ENCODE assay signal across 19 mouse cellular contexts in genomic region chr8:69877396-69877795, GRCm38 (mm10). TPM values are rescaled to one million over a fixed set of nuclear protein-coding genes. Genes with fewer than 3 reads are reported as not detected.
DNase-seq lines count a peak whose midpoint lies in the region; ATAC-seq and TF ChIP-seq lines count a peak whose summit lies in the region.
"Had no signal": no experiment of that assay in that cellular context is flagged by ENCODE, and none has a peak within 500 bp of the region (broad histone marks: within the 10 kb centered on the region; RNA-seq: fewer than 3 reads in every experiment).

No protein-coding gene starts in this region.

- H3K27me3 ChIP-seq in myocyte (ENCODE audit: control insufficient read depth, insufficient read depth, insufficient read length), result no peaks in the 10 kb centered on the region
- H3K27me3 ChIP-seq in forebrain, embryonic 11.5 days (ENCODE audit: control insufficient read depth, insufficient read depth, low read length), result peaks cover 33% of the 10 kb centered on the region
- H3K27me3 ChIP-seq: CH12.LX, Patski had no signal

- intact Hi-C loops in gastrocnemius, adult 2 months (cut with DNase I), result loop anchor here (10.0 kb wide), 1 partner anchor 253 kb away; the partner anchor contains the start of gene Zfp868

- peak overlapping the region; percentile 85 for H3K27ac ChIP-seq in gastrocnemius, adult 2 months
- no peak overlapping the region for H3K27ac ChIP-seq in forebrain, embryonic 11.5 days (ENCODE audit: low read depth, low read length)

- H3K9ac ChIP-seq in forebrain, embryonic 11.5 days (ENCODE audit: low read length), result no peak overlapping the region

- no peak overlapping the region for H3ac ChIP-seq in myocyte (ENCODE audit: control insufficient read depth, insufficient read length)

- ATAC-seq in forebrain, embryonic 11.5 days (replicated peaks; ENCODE audit: low FRiP score), result no peak
- ATAC-seq: activated CD4-positive, CD25-positive, alpha-beta regulatory T cell, adult 4 months; CD4-positive, CD25-positive, alpha-beta regulatory T cell, adult 4 months; Patski had no signal

- no peaks in the 10 kb centered on the region for H3K36me3 ChIP-seq in myocyte (ENCODE audit: control insufficient read depth, insufficient read depth)
- H3K36me3 ChIP-seq in forebrain, embryonic 11.5 days (ENCODE audit: control insufficient read depth, insufficient read depth, low read length), result no peaks in the 10 kb centered on the region
- H3K36me3 ChIP-seq: G1E had no signal

- DNase-seq in gastrocnemius, adult 2 months, result no peak
- no peak for DNase-seq in gastrocnemius, postnatal 4 days (ENCODE audit: low spot score in 2 of 2)
- DNase-seq in forebrain, embryonic 11.5 days (ENCODE audit: low spot score), result no peak
- DNase-seq: adrenal gland, adult 2 months; adrenal gland, adult 8-10 months; adrenal gland, postnatal 10 days; adrenal gland, postnatal 14 days; adrenal gland, postnatal 25 days; adrenal gland, postnatal 36 days; B cell, adult 2 months; cerebellum, adult 11 months; cerebellum, adult 11-12 months; cerebellum, adult 18-20 months had no signal

- H3K9me3 ChIP-seq in forebrain, embryonic 11.5 days (ENCODE audit: control insufficient read depth, low read length), result no peaks in the 10 kb centered on the region

- peaks cover 10% of the 10 kb centered on the region; the same call in 1 of the 2 replicates for H3K4me1 ChIP-seq in forebrain, embryonic 11.5 days (replicated peaks; ENCODE audit: control insufficient read depth, insufficient read depth, low read length)

- no peak overlapping the region for H3K4me3 ChIP-seq in gastrocnemius, adult 2 months
- H3K4me3 ChIP-seq in myocyte, result no peak overlapping the region
- H3K4me3 ChIP-seq in forebrain, embryonic 11.5 days (ENCODE audit: low read depth, low read length), result no peak overlapping the region

- no peak overlapping the region for H3K4me2 ChIP-seq in myocyte (ENCODE audit: low read depth)
- H3K4me2 ChIP-seq in forebrain, embryonic 11.5 days (ENCODE audit: low read depth, low read length, severe bottlenecking), result no peak overlapping the region

- TF ChIP-seq POLR2A in myocyte (IDR thresholded peaks at IDR 0.05; ENCODE audit: insufficient read length, low read depth), result no peak

- no peaks in the 10 kb centered on the region for H3K79me2 ChIP-seq in myocyte (ENCODE audit: control insufficient read depth, insufficient read depth)

- no peak for TF ChIP-seq CTCF in gastrocnemius, adult 2 months (IDR thresholded peaks at IDR 0.05)

- 85% methylated on average over 4 of the region's 4 CpGs for WGBS in forebrain, embryonic 11.5 days

TF ChIP-seq in myocyte, 11 proteins besides CTCF, POLR2A, EP300 and RAD21:
- peak in 2 of 3 experiments; percentile 26 to 64 for TF ChIP-seq MYOG (IDR thresholded peaks at IDR 0.05; ENCODE audit: control insufficient read depth in 1 of 3, insufficient read depth in 1 of 3, insufficient read length in 2 of 3, low read depth in 2 of 3)
- TF ChIP-seq MYOD1 (IDR thresholded peaks at IDR 0.05; ENCODE audit: control insufficient read depth in 1 of 3, insufficient read length in 2 of 3, low read depth in 2 of 3), result peak in 2 of 3 experiments; percentile 52 to 54
- no peak for TF ChIP-seq CEBPB (IDR thresholded peaks at IDR 0.05; ENCODE audit: insufficient read depth, poor library complexity, severe bottlenecking)
TF ChIP-seq in myocyte: peak in this region for 2.

RNA-seq across cellular contexts. Expression of gene Cilp2, which starts 10.1 kb away (rescaled TPM):
- 10 to 100 TPM in 1 of 2 experiments, 1 to 10 TPM in 1; 3.5 to 18.9 TPM for total RNA-seq in gastrocnemius, adult 2 months (2021)
- 10 to 100 TPM in 1 of 2 experiments, 1 to 10 TPM in 1; 6.3 to 12.8 TPM for total RNA-seq in gastrocnemius, postnatal 4 days (2021)
- 0.20 TPM for polyA plus RNA-seq in myocyte (2012; fragmentation: generic; extraction: Trizol)
- polyA plus RNA-seq in forebrain, embryonic 11.5 days (2014; fragmentation: Nextera tagmentation; extraction: Ambion mirVana), result 0.20 and 0.35 TPM in 2 replicates
- total RNA-seq: adrenal gland, postnatal 25 days had no signal
- polyA plus RNA-seq: activated CD4-positive, CD25-positive, alpha-beta regulatory T cell, adult 4 months; CD4-positive, CD25-positive, alpha-beta regulatory T cell, adult 4 months had no signal

RNA-seq across cellular contexts. Expression of gene Tssk6, which starts 24.6 kb away (rescaled TPM):
- total RNA-seq in gastrocnemius, adult 2 months (2021), result not detected
- under 1 TPM in 1 of 2 experiments, not detected in 1; 0.60 TPM for total RNA-seq in gastrocnemius, postnatal 4 days (2021)
- 0.92 TPM for polyA plus RNA-seq in myocyte (2012; fragmentation: generic; extraction: Trizol)
- 5.2 and 6.0 TPM in 2 replicates for polyA plus RNA-seq in forebrain, embryonic 11.5 days (2014; fragmentation: Nextera tagmentation; extraction: Ambion mirVana)
- polyA plus RNA-seq: activated CD4-positive, CD25-positive, alpha-beta regulatory T cell, adult 4 months had no signal

RNA-seq across cellular contexts. Expression of gene Ndufa13, which starts 25.0 kb away (rescaled TPM):
- total RNA-seq in gastrocnemius, adult 2 months (2021), result 100 to 1,000 TPM; 312 to 399 TPM
- total RNA-seq in gastrocnemius, postnatal 4 days (2021), result 100 to 1,000 TPM; 188 to 196 TPM
- polyA plus RNA-seq in myocyte (2012; fragmentation: generic; extraction: Trizol), result 277 TPM
- polyA plus RNA-seq in forebrain, embryonic 11.5 days (2014; fragmentation: Nextera tagmentation; extraction: Ambion mirVana), result 153 and 155 TPM in 2 replicates

RNA-seq across cellular contexts. Expression of gene Yjefn3, which starts 25.1 kb away (rescaled TPM):
- total RNA-seq in gastrocnemius, adult 2 months (2021), result 10 to 100 TPM in 1 of 2 experiments, 1 to 10 TPM in 1; 9.5 to 14.5 TPM
- total RNA-seq in gastrocnemius, postnatal 4 days (2021), result 10 to 100 TPM; 10.8 to 11.7 TPM
- polyA plus RNA-seq in myocyte (2012; fragmentation: generic; extraction: Trizol), result 19.0 TPM
- 4.0 and 4.4 TPM in 2 replicates for polyA plus RNA-seq in forebrain, embryonic 11.5 days (2014; fragmentation: Nextera tagmentation; extraction: Ambion mirVana)

RNA-seq across cellular contexts. Expression of gene Pbx4, which starts 45.1 kb away (rescaled TPM):
- total RNA-seq in gastrocnemius, adult 2 months (2021), result not detected
- total RNA-seq in gastrocnemius, postnatal 4 days (2021), result 1 to 10 TPM; 1.4 to 1.9 TPM
- 1.7 TPM for polyA plus RNA-seq in myocyte (2012; fragmentation: generic; extraction: Trizol)
- polyA plus RNA-seq in forebrain, embryonic 11.5 days (2014; fragmentation: Nextera tagmentation; extraction: Ambion mirVana), result 48.7 and 50.3 TPM in 2 replicates
